ENCODE assay signal across 31 mouse cellular contexts in the genomic region with DNA sequence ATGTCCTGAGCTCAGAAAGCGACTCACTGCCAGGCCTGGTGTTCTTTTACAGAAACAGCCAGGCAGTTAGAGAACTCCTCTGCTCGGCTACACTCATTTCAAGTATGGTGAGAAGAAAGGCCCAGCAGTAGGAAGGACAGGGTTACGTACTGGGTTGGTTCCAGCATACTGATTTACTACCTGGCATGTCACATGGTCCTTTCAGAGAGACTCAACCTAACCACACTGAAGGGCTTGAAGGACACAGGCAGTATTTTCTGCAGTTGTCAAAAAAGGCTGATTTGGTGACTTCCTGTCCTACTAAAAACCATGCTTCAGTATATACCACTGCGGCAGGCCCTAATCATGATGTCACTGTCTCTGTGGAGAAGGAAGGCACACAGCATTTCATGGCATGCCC.
DNase-seq lines count a peak whose midpoint lies in the region; ATAC-seq and TF ChIP-seq lines count a peak whose summit lies in the region.
"Had no signal": no experiment of that assay in that cellular context is flagged by ENCODE, and none has a peak within 500 bp of the region (broad histone marks: within the 10 kb centered on the region; RNA-seq: fewer than 3 reads in every experiment).

No protein-coding gene starts in this region.

- H3K4me1 ChIP-seq in embryonic facial prominence, embryonic 13.5 days = peaks cover 14% of the 10 kb centered on the region
- peaks cover 11% of the 10 kb centered on the region for H3K4me1 ChIP-seq in embryonic facial prominence, embryonic 10.5 days
- no peaks in the 10 kb centered on the region for H3K4me1 ChIP-seq in kidney, adult 2 months (ENCODE audit: control insufficient read depth, insufficient read depth, low read length)
- H3K4me1 ChIP-seq in kidney, embryonic 16.5 days (ENCODE audit: insufficient read depth, low read length) = no peaks in the 10 kb centered on the region
- peaks cover 18% of the 10 kb centered on the region for H3K4me1 ChIP-seq in limb, embryonic 14.5 days (ENCODE audit: control insufficient read depth, insufficient read depth, low read length)
- H3K4me1 ChIP-seq: liver, embryonic 13.5 days had no signal

- TF ChIP-seq CTCF in kidney, adult 2 months (conservative IDR thresholded peaks at IDR 0.05; ENCODE audit: insufficient read depth, insufficient read length, low read depth, low read length) = no peak

- DNase-seq in embryonic facial prominence, embryonic 10.5 days (ENCODE audit: low spot score) = no peak
- peak; percentile 4 for DNase-seq in kidney, adult 2 months
- DNase-seq in adrenal gland, postnatal 14 days = peak; percentile 55
- no peak for DNase-seq in limb, embryonic 14.5 days (ENCODE audit: low spot score)
- no peak for DNase-seq in left cerebral cortex, postnatal 10 days (ENCODE audit: extremely low spot score in 1 of 2, low spot score in 2 of 2)
- DNase-seq in T-cell, adult 2 months (ENCODE audit: low spot score) = no peak
- DNase-seq: B cell, adult 2 months; cerebellum, adult 8-10 months; gastrocnemius, postnatal 10 days; kidney, adult 9 months; kidney, postnatal 4 days; layer of hippocampus, adult 9-11 months; liver, embryonic 13.5 days; lung, embryonic 14.5 days; midbrain, embryonic 14.5 days; right cerebral cortex, postnatal 14 days; thymus, adult 2 months; thymus, postnatal 4 days had no signal

- no peak for TF ChIP-seq POLR2A in kidney, adult 2 months (IDR thresholded peaks at IDR 0.05; ENCODE audit: low read depth, low read length)
- TF ChIP-seq POLR2A in limb, embryonic 14.5 days (IDR thresholded peaks at IDR 0.05; ENCODE audit: borderline replicate concordance, extremely low read depth, insufficient read depth, insufficient read length) = no peak

- no peak overlapping the region for H3K4me3 ChIP-seq in embryonic facial prominence, embryonic 13.5 days
- H3K4me3 ChIP-seq in embryonic facial prominence, embryonic 10.5 days = no peak overlapping the region
- H3K4me3 ChIP-seq in kidney, adult 2 months (ENCODE audit: insufficient read depth, low read depth, low read length) = no peak overlapping the region
- H3K4me3 ChIP-seq in kidney, embryonic 16.5 days (ENCODE audit: low read length) = no peak overlapping the region
- H3K4me3 ChIP-seq in limb, embryonic 14.5 days (replicated peaks; ENCODE audit: low read length) = no peak overlapping the region
- H3K4me3 ChIP-seq: erythroblast, embryonic 14.5 days; forebrain, embryonic 12.5 days; hindbrain, embryonic 10.5 days; intestine, embryonic 15.5 days; left cerebral cortex, adult 2 months; liver, embryonic 13.5 days; megakaryocyte, embryonic 14.5 days had no signal

- H3K27ac ChIP-seq in embryonic facial prominence, embryonic 13.5 days = peak overlapping the region; percentile 16; the same call in 1 of the 2 replicates
- no peak overlapping the region for H3K27ac ChIP-seq in embryonic facial prominence, embryonic 10.5 days (replicated peaks)
- H3K27ac ChIP-seq in kidney, adult 2 months (ENCODE audit: insufficient read depth, low read depth, low read length) = no peak overlapping the region
- no peak overlapping the region for H3K27ac ChIP-seq in kidney, embryonic 16.5 days (ENCODE audit: low read length)
- H3K27ac ChIP-seq in limb, embryonic 14.5 days (replicated peaks; ENCODE audit: low read depth, low read length) = 0 out of 2 replicates have a peak overlapping the region, but pooled peaks have one; percentile 10
- H3K27ac ChIP-seq: forebrain, embryonic 12.5 days; hindbrain, embryonic 10.5 days; intestine, embryonic 15.5 days; left cerebral cortex, adult 2 months; liver, embryonic 13.5 days; stomach, postnatal 0 days had no signal

- H3K27me3 ChIP-seq in embryonic facial prominence, embryonic 13.5 days = no peaks in the 10 kb centered on the region
- no peaks in the 10 kb centered on the region for H3K27me3 ChIP-seq in embryonic facial prominence, embryonic 10.5 days (replicated peaks; ENCODE audit: low read depth, poor library complexity, severe bottlenecking)
- no peaks in the 10 kb centered on the region; the same call in 1 of the 2 replicates for H3K27me3 ChIP-seq in kidney, adult 2 months (replicated peaks; ENCODE audit: control insufficient read depth, insufficient read depth, low read length)
- no peaks in the 10 kb centered on the region for H3K27me3 ChIP-seq in kidney, embryonic 16.5 days (ENCODE audit: insufficient read depth, low read length)
- H3K27me3 ChIP-seq in limb, embryonic 14.5 days (ENCODE audit: control insufficient read depth, insufficient read depth, low read length) = no peaks in the 10 kb centered on the region
- H3K27me3 ChIP-seq: CH12.LX; forebrain, embryonic 12.5 days; intestine, embryonic 15.5 days; liver, embryonic 13.5 days; megakaryocyte, embryonic 14.5 days; Patski had no signal

- WGBS in embryonic facial prominence, embryonic 13.5 days = 68% methylated on average over 4 of the region's 4 CpGs
- 84% methylated on average over 4 of the region's 4 CpGs for WGBS in embryonic facial prominence, embryonic 10.5 days
- WGBS in kidney, adult 2 months = 61% methylated on average over 4 of the region's 4 CpGs
- WGBS in kidney, embryonic 16.5 days = 51% methylated on average over 4 of the region's 4 CpGs
- 55% methylated on average over 4 of the region's 4 CpGs for WGBS in limb, embryonic 14.5 days

- H3K36me3 ChIP-seq in embryonic facial prominence, embryonic 13.5 days = no peaks in the 10 kb centered on the region
- no peaks in the 10 kb centered on the region for H3K36me3 ChIP-seq in embryonic facial prominence, embryonic 10.5 days (replicated peaks)
- H3K36me3 ChIP-seq in kidney, adult 2 months (ENCODE audit: control insufficient read depth, insufficient read depth, low read length) = no peaks in the 10 kb centered on the region
- no peaks in the 10 kb centered on the region for H3K36me3 ChIP-seq in kidney, embryonic 16.5 days (ENCODE audit: insufficient read depth, low read length)
- H3K36me3 ChIP-seq in limb, embryonic 14.5 days (ENCODE audit: control insufficient read depth, insufficient read depth, low read length) = no peaks in the 10 kb centered on the region
- H3K36me3 ChIP-seq: forebrain, embryonic 12.5 days; G1E; hindbrain, embryonic 10.5 days; intestine, embryonic 15.5 days; liver, embryonic 13.5 days had no signal

- no peak overlapping the region for H3K4me2 ChIP-seq in embryonic facial prominence, embryonic 13.5 days
- H3K4me2 ChIP-seq in kidney, embryonic 16.5 days (replicated peaks; ENCODE audit: low read depth, low read length) = no peak overlapping the region
- no peak overlapping the region for H3K4me2 ChIP-seq in limb, embryonic 14.5 days (replicated peaks; ENCODE audit: low read depth, low read length, severe bottlenecking)
- H3K4me2 ChIP-seq: forebrain, embryonic 12.5 days; intestine, embryonic 15.5 days; liver, embryonic 13.5 days; lung, embryonic 14.5 days had no signal

- no peak overlapping the region for H3K9ac ChIP-seq in embryonic facial prominence, embryonic 13.5 days
- no peak overlapping the region for H3K9ac ChIP-seq in kidney, embryonic 16.5 days (replicated peaks; ENCODE audit: low read length)
- H3K9ac ChIP-seq in limb, embryonic 14.5 days (ENCODE audit: low read depth, low read length, severe bottlenecking) = no peak overlapping the region
- H3K9ac ChIP-seq: forebrain, embryonic 12.5 days; intestine, embryonic 15.5 days; liver, embryonic 13.5 days; lung, embryonic 14.5 days had no signal

- intact Hi-C loops in left cerebral cortex, postnatal 10 days (cut with DNase I) = no loop called here

- no peak for ATAC-seq in embryonic facial prominence, embryonic 13.5 days (ENCODE audit: insufficient number of reproducible peaks, insufficient read depth, low FRiP score, low TSS enrichment, low read depth)
- no peak for ATAC-seq in kidney, embryonic 16.5 days (ENCODE audit: low FRiP score, low TSS enrichment)
- no peak for ATAC-seq in limb, embryonic 14.5 days (ENCODE audit: low FRiP score, low read depth)
- ATAC-seq: hindbrain, embryonic 16.5 days; intestine, embryonic 15.5 days; Patski had no signal

- H3K9me3 ChIP-seq in embryonic facial prominence, embryonic 13.5 days = no peaks in the 10 kb centered on the region
- H3K9me3 ChIP-seq in embryonic facial prominence, embryonic 10.5 days = no peaks in the 10 kb centered on the region
- H3K9me3 ChIP-seq in kidney, embryonic 16.5 days (ENCODE audit: low read length) = no peaks in the 10 kb centered on the region
- no peaks in the 10 kb centered on the region for H3K9me3 ChIP-seq in limb, embryonic 14.5 days (ENCODE audit: control insufficient read depth, low read length)
- H3K9me3 ChIP-seq: forebrain, embryonic 12.5 days; G1E; hindbrain, embryonic 10.5 days; intestine, embryonic 15.5 days; liver, embryonic 13.5 days; megakaryocyte, embryonic 14.5 days had no signal

Comparison
In these comparisons a context has a peak if more than half of its experiments do, and no peak if none do; other contexts are left out.
1. H3K27ac ChIP-seq: peak in embryonic facial prominence, embryonic 13.5 days (single experiment) and limb, embryonic 14.5 days (single experiment); none in embryonic facial prominence, embryonic 10.5 days (single experiment), kidney, adult 2 months (single experiment) and kidney, embryonic 16.5 days (single experiment).
2. DNase-seq: peak in kidney, adult 2 months (single experiment) and adrenal gland, postnatal 14 days (single experiment); none in embryonic facial prominence, embryonic 10.5 days (single experiment), limb, embryonic 14.5 days (single experiment), left cerebral cortex, postnatal 10 days (0 of 2) and T-cell, adult 2 months (single experiment).